Mouse (Mus musculus) embryonic fibroblast, embryonic 13.5 days (primary cell): ENCODE measurements around the gene Lsamp.

ENCODE experiments used
- CTCF ChIP-seq: IDR thresholded peaks from 2 replicates; pipeline ENCODE4 v1.5.1; 2011; ENCODE audit warnings: mild to moderate bottlenecking, control low read depth, low read length, moderate library complexity, borderline replicate concordance; ENCODE audit not compliant: insufficient read depth
- POLR2A ChIP-seq: IDR thresholded peaks from 2 replicates; pipeline ENCODE4 v1.6.1; 2011; ENCODE audit warnings: low read depth, mild to moderate bottlenecking, control low read depth, low read length, moderate library complexity

GRCm38 (mm10) chr16:42097510-42097909 is 2113.3 kb downstream of the Lsamp start:
- TF ChIP-seq CTCF (no peak), POLR2A (no peak)
